Mouse (Mus musculus): Measurements from ENCODE around the gene Cpa4.

Gene Cpa4

GRCm38 (mm10) chr6:30568069-30568468 is at the start of gene Cpa4:
TSS of gene Cpa4 (plus strand) at chr6:30568369.
- DNase-seq (ENCODE audit: low spot score) = no peak

- no peak for DNase-seq (ENCODE audit: low spot score)
Observed at GRCm38 (mm10) chr6:30520400-30520799, 47.8 kb upstream of the Cpa4 start.

GRCm38 (mm10) chr6:30525456-30526332 is 42.5 kb upstream of the Cpa4 start:
- DNase-seq (ENCODE audit: low spot score) = peak; percentile 73

- peak; percentile 87 for DNase-seq (ENCODE audit: low spot score)
Observed at GRCm38 (mm10) chr6:30526586-30527515, 41.3 kb upstream of the Cpa4 start.

- DNase-seq (ENCODE audit: low spot score) = no peak
Observed at GRCm38 (mm10) chr6:30528800-30529199, 39.4 kb upstream of the Cpa4 start.

- DNase-seq (ENCODE audit: low spot score) = peak; percentile 63
Observed at GRCm38 (mm10) chr6:30535340-30535739, 32.8 kb upstream of the Cpa4 start.

GRCm38 (mm10) chr6:30538240-30538639 is 29.9 kb upstream of the Cpa4 start:
- no peak for DNase-seq (ENCODE audit: low spot score)

GRCm38 (mm10) chr6:30538800-30539199 is 29.4 kb upstream of the Cpa4 start:
- DNase-seq (ENCODE audit: low spot score) = no peak

GRCm38 (mm10) chr6:30541009-30541799 is 27.0 kb upstream of the Cpa4 start, which contains the start of gene Cpa2:
TSS of gene Cpa2 (plus strand) at chr6:30541582.
- peak; percentile 52 for DNase-seq (ENCODE audit: low spot score)

- DNase-seq (ENCODE audit: low spot score) = no peak
Observed at GRCm38 (mm10) chr6:30542277-30542676, 25.9 kb upstream of the Cpa4 start.

GRCm38 (mm10) chr6:30543077-30543476 is 25.1 kb upstream of the Cpa4 start:
- DNase-seq (ENCODE audit: low spot score) = no peak

- DNase-seq (ENCODE audit: low spot score) = no peak
Observed at GRCm38 (mm10) chr6:30543851-30544250, 24.3 kb upstream of the Cpa4 start.

- DNase-seq (ENCODE audit: low spot score) = no peak
Observed at GRCm38 (mm10) chr6:30545689-30546088, 22.5 kb upstream of the Cpa4 start.

- DNase-seq (ENCODE audit: low spot score) = peak; percentile 82
Observed at GRCm38 (mm10) chr6:30546571-30547273, 21.4 kb upstream of the Cpa4 start.

- peak; percentile 84 for DNase-seq (ENCODE audit: low spot score)
Observed at GRCm38 (mm10) chr6:30547274-30547645, 20.9 kb upstream of the Cpa4 start.

GRCm38 (mm10) chr6:30547656-30548306 is 20.4 kb upstream of the Cpa4 start:
- peak; percentile 60 for DNase-seq (ENCODE audit: low spot score)

- DNase-seq (ENCODE audit: low spot score) = peak; percentile 91
Observed at GRCm38 (mm10) chr6:30549231-30549761, 18.9 kb upstream of the Cpa4 start.

GRCm38 (mm10) chr6:30550496-30551192 is 17.5 kb upstream of the Cpa4 start:
- DNase-seq (ENCODE audit: low spot score) = peak; percentile 52

GRCm38 (mm10) chr6:30551193-30551515 is 17.0 kb upstream of the Cpa4 start:
- DNase-seq (ENCODE audit: low spot score) = peak; percentile 67

Measured in embryo, embryonic 10.5 days (tissue).